Mouse (Mus musculus): ENCODE measurements around the gene L3mbtl2.
A peak's percentile ranks its signal among the peaks of the same experiment; 100 is the strongest.
"Not testable (repeated sequence)": the region's sequence is repeated elsewhere in the genome, so short reads cannot be mapped to it uniquely, and the experiment has no call there.

Gene L3mbtl2

GRCm38 (mm10) chr15:81663697-81664561 is at the start of gene L3mbtl2:
Gene L3mbtl2 (plus strand): TSS chr15:81663889.
- DNase-seq (ENCODE audit: low spot score in 2 of 2), result peak; percentile 88 to 93

GRCm38 (mm10) chr15:81649516-81650455 is 13.9 kb upstream of the L3mbtl2 start:
- DNase-seq (ENCODE audit: low spot score in 2 of 2), result no peak

- DNase-seq (ENCODE audit: low spot score in 2 of 2), result no peak
Observed at GRCm38 (mm10) chr15:81650636-81651035, 13.1 kb upstream of the L3mbtl2 start.

GRCm38 (mm10) chr15:81661701-81662100 is 2.0 kb upstream of the L3mbtl2 start:
- no peak for DNase-seq (ENCODE audit: low spot score in 2 of 2)

GRCm38 (mm10) chr15:81663281-81663680 is 408 bp upstream of the L3mbtl2 start:
- no peak for DNase-seq (ENCODE audit: low spot score in 2 of 2)

- no peak for DNase-seq (ENCODE audit: low spot score in 2 of 2)
Observed at GRCm38 (mm10) chr15:81666957-81667356, 3.3 kb downstream of the L3mbtl2 start.

- DNase-seq (ENCODE audit: low spot score in 2 of 2), result peak in 1 of 2 experiments; percentile 55
Observed at GRCm38 (mm10) chr15:81670231-81670640, 6.5 kb downstream of the L3mbtl2 start.

- no peak for DNase-seq (ENCODE audit: low spot score in 2 of 2)
Observed at GRCm38 (mm10) chr15:81676637-81677036, 12.9 kb downstream of the L3mbtl2 start.

- DNase-seq (ENCODE audit: low spot score in 2 of 2), result no peak
Observed at GRCm38 (mm10) chr15:81680301-81680805, 16.7 kb downstream of the L3mbtl2 start.

- DNase-seq (ENCODE audit: low spot score in 2 of 2), result no peak
Observed at GRCm38 (mm10) chr15:81693366-81693966, 29.8 kb downstream of the L3mbtl2 start.

GRCm38 (mm10) chr15:81693967-81694881 is 30.5 kb downstream of the L3mbtl2 start:
- peak; percentile 53 to 72 for DNase-seq (ENCODE audit: low spot score in 2 of 2)

GRCm38 (mm10) chr15:81694891-81695290 is 31.2 kb downstream of the L3mbtl2 start:
- no peak for DNase-seq (ENCODE audit: low spot score in 2 of 2)

- peak in 1 of 2 experiments; percentile 26 for DNase-seq (ENCODE audit: low spot score in 2 of 2)
Observed at GRCm38 (mm10) chr15:81697175-81697574, 33.5 kb downstream of the L3mbtl2 start, which contains the start of gene Chadl. Gene Chadl (minus strand): TSS chr15:81697287.

GRCm38 (mm10) chr15:81697847-81698246 is 34.2 kb downstream of the L3mbtl2 start:
- peak in 1 of 2 experiments; percentile 34 for DNase-seq (ENCODE audit: low spot score in 2 of 2)

- DNase-seq (ENCODE audit: low spot score in 2 of 2), result no peak
Observed at GRCm38 (mm10) chr15:81698532-81698931, 34.8 kb downstream of the L3mbtl2 start.

GRCm38 (mm10) chr15:81700161-81700560 is 36.5 kb downstream of the L3mbtl2 start:
- no peak for DNase-seq (ENCODE audit: low spot score in 2 of 2)

- DNase-seq (ENCODE audit: low spot score in 2 of 2), result no peak
Observed at GRCm38 (mm10) chr15:81700601-81701000, 36.9 kb downstream of the L3mbtl2 start.

- DNase-seq (ENCODE audit: low spot score in 2 of 2), result not testable (repeated sequence)
Observed at GRCm38 (mm10) chr15:81701350-81701749, 37.7 kb downstream of the L3mbtl2 start.

GRCm38 (mm10) chr15:81702306-81703093 is 38.8 kb downstream of the L3mbtl2 start:
- DNase-seq (ENCODE audit: low spot score in 2 of 2), result no peak

- DNase-seq (ENCODE audit: low spot score in 2 of 2), result no peak
Observed at GRCm38 (mm10) chr15:81703094-81703489, 39.4 kb downstream of the L3mbtl2 start.

All from frontal cortex, postnatal 36 days (tissue).